Mouse (Mus musculus): ENCODE data around the gene Ccdc43.

Gene Ccdc43

GRCm38 (mm10) chr11:102665151-102665550, 32.4 kb downstream of the Ccdc43 start:
- no peak for DNase-seq (ENCODE audit: low spot score)

- no peak for DNase-seq (ENCODE audit: low spot score)
Observed at GRCm38 (mm10) chr11:102663416-102663815, 34.2 kb downstream of the Ccdc43 start, which contains the start of gene Meioc. Meioc (plus strand) TSS chr11:102663716.

GRCm38 (mm10) chr11:102656931-102657330, 40.7 kb downstream of the Ccdc43 start:
- DNase-seq (ENCODE audit: low spot score): no peak

GRCm38 (mm10) chr11:102656326-102656926, 41.2 kb downstream of the Ccdc43 start:
- DNase-seq (ENCODE audit: low spot score): no peak

- DNase-seq (ENCODE audit: low spot score): no peak
Observed at GRCm38 (mm10) chr11:102655888-102656287, 41.7 kb downstream of the Ccdc43 start.

- no peak for DNase-seq (ENCODE audit: low spot score)
Observed at GRCm38 (mm10) chr11:102652844-102653243, 44.7 kb downstream of the Ccdc43 start.

- peak; percentile 80 for DNase-seq (ENCODE audit: low spot score)
Observed at GRCm38 (mm10) chr11:102651381-102651780, 46.2 kb downstream of the Ccdc43 start.

GRCm38 (mm10) chr11:102647885-102648284, 49.7 kb downstream of the Ccdc43 start:
- no peak for DNase-seq (ENCODE audit: low spot score)

GRCm38 (mm10) chr11:102646226-102646625, 51.4 kb downstream of the Ccdc43 start:
- no peak for DNase-seq (ENCODE audit: low spot score)

GRCm38 (mm10) chr11:102643891-102644382, 53.6 kb downstream of the Ccdc43 start:
- peak; percentile 58 for DNase-seq (ENCODE audit: low spot score)

GRCm38 (mm10) chr11:102636887-102637286, 60.7 kb downstream of the Ccdc43 start:
- DNase-seq (ENCODE audit: low spot score): no peak
